Mouse (Mus musculus): ENCODE measurements around the gene Nox3. TPM values are rescaled to one million over a fixed set of nuclear protein-coding genes. Genes with fewer than 3 reads are reported as not detected.

Gene Nox3
- polyA plus RNA-seq, 1 experiment from 2014 or later: not detected

GRCm38 (mm10) chr17:3602954-3603672 is 92.9 kb downstream of the Nox3 start:
- Histone ChIP-seq H3K4me1 (0 out of 2 replicates have a peak, but pooled peaks cover 1% of the 10 kb centered on the region), H3K27ac (replicated peaks) (0 out of 2 replicates have a peak overlapping the region, but pooled peaks have one; percentile 22), H3K9me3 (replicated peaks) (no peaks in the 10 kb centered on the region), H3K36me3 (no peaks in the 10 kb centered on the region), H3K4me2 (replicated peaks) (no peak overlapping the region), H3K9ac (no peak overlapping the region), H3K4me3 (replicated peaks) (no peak overlapping the region), H3K27me3 (no peaks in the 10 kb centered on the region)
- WGBS: 56% methylated on average over 6 of the region's 6 CpGs
- no peak for ATAC-seq (ENCODE audit: insufficient number of reproducible peaks, low FRiP score, low TSS enrichment, low read depth)

GRCm38 (mm10) chr17:3598393-3598792 is 97.7 kb downstream of the Nox3 start:
- WGBS: 85% methylated on average over 1 of the region's 1 CpGs

GRCm38 (mm10) chr17:3597866-3598265 is 98.2 kb downstream of the Nox3 start:
- no peaks in the 10 kb centered on the region for H3K36me3 ChIP-seq
- H3K4me1 ChIP-seq: 0 out of 2 replicates have a peak, but pooled peaks cover 4% of the 10 kb centered on the region
- no peak overlapping the region for H3K4me2 ChIP-seq (replicated peaks)
- WGBS: 67% methylated on average over 1 of the region's 1 CpGs
- no peaks in the 10 kb centered on the region for H3K9me3 ChIP-seq (replicated peaks)
- H3K9ac ChIP-seq: no peak overlapping the region
- H3K27ac ChIP-seq (replicated peaks): no peak overlapping the region
- no peak for ATAC-seq (ENCODE audit: insufficient number of reproducible peaks, low FRiP score, low TSS enrichment, low read depth)
- H3K4me3 ChIP-seq (replicated peaks): no peak overlapping the region
- no peaks in the 10 kb centered on the region for H3K27me3 ChIP-seq

More at GRCm38 (mm10) chr17:3598393-3598792, 97.7 kb downstream of the Nox3 start:
- no peak for ATAC-seq (ENCODE audit: insufficient number of reproducible peaks, low FRiP score, low TSS enrichment, low read depth)
- no peaks in the 10 kb centered on the region for H3K36me3 ChIP-seq
- H3K9ac ChIP-seq: no peak overlapping the region
- no peak overlapping the region for H3K27ac ChIP-seq (replicated peaks)
- no peak overlapping the region for H3K4me3 ChIP-seq (replicated peaks)
- H3K27me3 ChIP-seq: no peaks in the 10 kb centered on the region
- 0 out of 2 replicates have a peak, but pooled peaks cover 4% of the 10 kb centered on the region for H3K4me1 ChIP-seq
- no peaks in the 10 kb centered on the region for H3K9me3 ChIP-seq (replicated peaks)
- H3K4me2 ChIP-seq (replicated peaks): no peak overlapping the region

- H3K36me3 ChIP-seq: no peaks in the 10 kb centered on the region
- no peaks in the 10 kb centered on the region for H3K9me3 ChIP-seq (replicated peaks)
- H3K4me2 ChIP-seq (replicated peaks): no peak overlapping the region
- ATAC-seq (ENCODE audit: insufficient number of reproducible peaks, low FRiP score, low TSS enrichment, low read depth): no peak
- 0 out of 2 replicates have a peak, but pooled peaks cover 4% of the 10 kb centered on the region for H3K4me1 ChIP-seq
- no peak overlapping the region for H3K9ac ChIP-seq
- WGBS: 37% methylated on average over 1 of the region's 1 CpGs
- no peaks in the 10 kb centered on the region for H3K27me3 ChIP-seq
- no peak overlapping the region for H3K27ac ChIP-seq (replicated peaks)
- no peak overlapping the region for H3K4me3 ChIP-seq (replicated peaks)
Measured at GRCm38 (mm10) chr17:3597130-3597529, 98.9 kb downstream of the Nox3 start.

Other genes with a start within 250 kb of the Nox3 start
- 0.28 and 0.53 TPM in 2 replicates for gene Cldn20, start 163.7 kb downstream of the Nox3 start, polyA plus RNA-seq (2015; fragmentation: Nextera tagmentation; extraction: Ambion mirVana)
- gene Tfb1m, start 138.5 kb downstream of the Nox3 start, polyA plus RNA-seq (2015; fragmentation: Nextera tagmentation; extraction: Ambion mirVana): 13.1 and 14.1 TPM in 2 replicates

All from embryonic facial prominence, embryonic 15.5 days (tissue).